Mouse (Mus musculus) MN1 (cell line): ENCODE measurements around the gene Gm4763.
"Not testable (repeated sequence)": the region's sequence is repeated elsewhere in the genome, so short reads cannot be mapped to it uniquely, and the experiment has no call there.

ENCODE experiments used
- DNase-seq: peaks from one replicate; pipeline ENCODE4 v3.0.0-alpha.2; 2016; ENCODE audit warnings: low spot score

The Gm4763 gene

DNA sequence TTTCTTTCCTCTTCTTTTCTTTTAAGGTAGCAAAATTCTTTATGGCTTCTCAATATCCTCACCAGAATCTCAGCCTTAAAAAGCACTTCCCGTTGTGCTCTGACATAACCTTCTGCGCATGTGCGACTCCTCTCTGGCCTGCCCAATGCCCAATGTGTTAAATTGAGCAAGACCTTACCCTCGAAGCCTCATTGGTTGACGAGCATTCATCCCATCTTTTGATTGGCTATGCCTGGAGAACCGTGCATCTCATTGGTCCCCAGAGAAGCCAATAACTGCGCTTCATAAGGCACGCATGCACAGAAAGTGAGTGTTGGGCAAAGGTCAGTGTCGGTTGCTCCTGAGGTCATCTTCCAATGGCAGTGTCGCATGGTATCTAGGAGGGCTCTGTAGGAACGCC is at the start of gene Gm4763:
Gm4763 (minus strand) TSS at position 101 of the 400 bp plus-strand sequence.
- DNase-seq, result not testable (repeated sequence)

DNA sequence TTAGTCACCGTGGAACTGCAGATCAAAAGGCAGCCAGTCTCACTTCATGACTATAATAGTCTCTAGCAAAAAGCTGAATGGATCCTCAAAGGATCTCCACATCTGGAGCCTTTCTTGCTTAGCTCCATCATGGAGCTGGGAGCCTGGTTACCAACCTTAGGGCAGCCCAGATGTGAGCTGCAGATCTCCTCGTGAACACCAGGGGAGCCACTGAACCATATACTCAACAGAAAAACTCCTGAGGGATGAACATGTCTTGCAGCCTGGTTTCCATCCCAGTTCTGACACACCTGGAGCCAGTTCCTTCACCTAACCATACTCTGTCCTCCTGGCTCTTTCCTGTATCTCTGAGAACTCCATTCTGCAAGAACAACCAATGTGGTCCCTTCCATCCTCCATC is 49.4 kb upstream of the Gm4763 start:
- DNase-seq, result no peak

DNA sequence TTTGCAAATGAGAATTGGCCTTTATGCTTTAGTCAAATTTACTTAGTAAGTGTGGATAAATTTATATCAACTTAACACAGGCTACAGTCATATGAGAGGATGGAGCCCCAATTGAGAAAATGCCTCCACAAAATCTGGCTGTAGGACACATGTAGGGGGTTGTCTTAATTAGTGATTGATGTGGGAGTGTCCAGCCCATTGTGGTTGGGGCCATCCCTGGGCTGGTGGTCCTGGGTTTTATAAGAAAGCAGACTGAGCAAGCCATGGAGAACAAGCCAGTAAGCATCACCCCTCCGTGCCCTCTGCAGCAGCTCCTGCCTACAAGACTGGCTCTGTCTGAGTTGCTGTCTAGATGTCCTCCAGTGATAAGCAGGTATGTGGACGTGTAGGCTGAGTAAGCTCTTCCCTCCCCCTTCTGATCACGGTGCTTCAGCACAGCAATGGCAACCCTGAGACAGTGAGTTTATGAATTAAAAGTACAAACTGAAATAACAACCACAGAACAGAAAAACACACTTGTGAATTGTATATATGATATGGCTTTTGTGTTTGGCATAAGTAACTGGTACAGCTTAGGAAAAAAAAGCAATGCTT is 47.3 kb upstream of the Gm4763 start:
- DNase-seq, result peak; percentile 7

DNA sequence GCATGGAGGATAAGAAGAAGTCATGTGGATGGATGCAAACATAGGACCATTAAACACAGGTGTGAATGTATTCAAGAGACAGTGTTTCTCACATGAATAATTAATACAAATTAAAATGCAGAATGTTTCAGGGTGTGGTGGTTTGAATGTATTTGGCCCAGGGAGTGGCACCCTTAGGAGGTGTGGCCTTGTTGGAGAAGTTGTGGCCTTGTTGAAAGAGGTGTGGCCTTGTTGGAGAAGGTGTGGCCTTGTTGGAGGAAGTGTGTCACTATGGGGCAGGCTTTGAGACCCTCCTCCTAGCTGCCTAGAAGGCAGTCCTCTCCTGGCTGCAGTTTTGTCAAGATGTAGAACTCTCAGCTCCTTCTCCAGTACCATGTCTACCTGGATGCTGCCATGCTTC is 44.7 kb upstream of the Gm4763 start:
- DNase-seq, result no peak

DNA sequence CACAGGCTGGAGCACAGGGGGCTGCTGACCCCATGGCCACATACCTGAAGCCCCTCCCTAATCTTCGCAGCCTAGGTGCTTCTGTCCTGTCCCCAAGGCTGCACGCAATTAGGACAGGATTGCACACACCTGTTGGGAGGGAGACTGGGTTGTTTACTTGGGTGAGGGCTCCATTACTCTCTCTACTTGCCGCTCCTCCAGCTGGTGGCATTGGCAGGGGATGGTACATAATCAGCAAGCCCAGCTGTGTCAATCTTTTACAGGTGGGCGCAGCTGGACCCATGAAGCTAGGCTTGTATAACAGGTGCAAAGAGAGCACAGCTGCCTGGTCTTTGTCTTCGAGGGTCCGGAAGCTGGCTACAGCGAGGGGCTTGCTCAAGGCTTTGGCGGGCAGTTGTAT is 35.9 kb upstream of the Gm4763 start:
- no peak for DNase-seq

DNA sequence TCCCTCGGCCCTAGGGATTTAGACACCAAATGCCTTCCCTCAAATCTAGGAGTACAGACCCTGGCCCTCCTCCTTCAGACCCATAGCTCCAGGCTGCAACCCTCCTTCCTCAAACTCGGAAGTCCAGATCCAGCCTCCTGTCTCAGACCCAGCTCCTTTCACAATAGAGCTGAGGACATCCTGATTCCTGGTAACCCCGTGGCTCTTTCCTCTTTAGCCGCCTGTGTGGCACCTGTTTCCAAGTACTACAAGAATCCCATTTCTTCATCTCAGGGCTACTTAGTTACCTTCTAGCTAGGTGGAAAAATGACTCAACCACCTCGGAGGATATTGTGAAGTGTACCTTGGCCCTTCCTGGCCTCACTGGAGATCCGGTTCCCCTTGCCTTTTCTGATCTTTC is 34.5 kb upstream of the Gm4763 start:
- DNase-seq, result no peak

DNA sequence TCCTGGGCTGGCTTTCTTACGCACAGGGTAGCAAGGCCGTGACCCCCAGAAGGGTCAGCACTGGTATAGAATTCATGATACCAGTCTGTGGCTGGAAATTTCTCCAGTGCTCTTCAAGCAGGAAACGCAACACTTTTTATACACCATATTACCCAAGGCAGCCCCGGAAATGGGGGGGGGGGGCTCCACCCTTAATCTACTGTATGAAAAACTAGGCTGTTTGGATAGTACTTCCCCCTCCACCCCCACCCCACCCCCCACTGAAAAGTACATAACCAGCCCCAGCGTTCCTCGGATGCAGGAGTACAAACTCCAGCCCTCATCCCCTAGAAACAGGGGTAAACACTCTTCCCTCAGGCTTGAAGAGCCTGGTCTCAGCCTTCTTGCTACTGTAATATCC is 33.5 kb upstream of the Gm4763 start, which contains the start of gene Cd177:
Cd177 (minus strand) TSS at position 101 of the 400 bp plus-strand sequence.
- DNase-seq, result no peak

DNA sequence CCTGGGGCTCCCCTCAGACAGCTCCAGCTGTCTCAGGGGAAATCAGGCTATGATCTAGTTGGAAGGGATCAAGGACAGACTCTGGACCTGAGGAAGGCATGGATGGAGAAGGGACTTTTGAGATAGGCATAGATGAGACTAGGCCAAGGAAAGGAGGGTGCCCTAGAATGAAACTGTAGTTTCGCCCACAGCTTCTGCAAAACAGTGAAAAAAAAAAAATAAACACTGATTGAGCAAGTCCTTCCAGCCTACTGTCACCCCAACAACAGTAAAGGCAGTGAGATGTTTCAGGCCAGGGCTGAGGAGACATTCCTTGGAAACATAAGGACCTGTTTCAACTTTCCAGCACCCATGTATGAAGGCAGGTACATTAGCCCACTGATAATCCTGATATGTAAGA is 31.8 kb upstream of the Gm4763 start:
- no peak for DNase-seq

DNA sequence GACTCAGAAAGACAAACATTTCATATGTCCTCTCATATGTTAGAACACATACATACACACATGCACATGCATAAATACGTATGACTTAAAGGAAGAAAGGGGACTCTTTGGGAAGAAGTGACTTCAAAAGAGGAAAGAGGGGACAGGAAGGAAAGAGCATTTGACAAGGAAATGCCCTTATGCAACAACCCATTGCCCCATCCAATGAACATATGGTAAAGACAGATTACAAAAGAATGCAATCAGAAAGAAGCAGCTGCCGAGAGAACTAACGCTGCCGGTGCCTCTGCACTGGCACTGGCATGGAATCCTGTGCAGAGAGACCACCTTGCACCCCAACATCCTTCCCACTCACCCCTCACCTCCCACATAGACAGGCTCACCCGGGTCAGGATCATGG is 26.8 kb upstream of the Gm4763 start:
- no peak for DNase-seq

DNA sequence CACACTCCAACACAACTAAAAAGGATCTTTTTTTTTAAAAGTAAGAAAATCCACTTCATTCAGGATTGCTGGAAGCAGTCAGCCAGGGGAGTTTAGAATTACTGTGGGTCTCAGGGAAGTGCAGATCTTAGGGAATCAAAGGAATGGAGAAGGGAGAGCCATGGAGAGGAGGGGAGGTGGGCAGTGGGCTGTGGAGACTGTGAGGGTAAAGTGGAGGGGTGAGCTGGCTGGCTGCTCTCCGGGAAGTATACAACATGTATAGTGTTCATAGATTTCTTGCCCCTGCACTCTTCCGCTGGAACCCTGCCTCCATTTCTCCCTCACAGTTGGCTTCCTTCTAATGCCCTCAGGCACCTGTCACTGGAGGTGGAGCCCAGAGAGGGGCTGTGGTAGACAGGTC is 24.9 kb upstream of the Gm4763 start:
- DNase-seq, result no peak

DNA sequence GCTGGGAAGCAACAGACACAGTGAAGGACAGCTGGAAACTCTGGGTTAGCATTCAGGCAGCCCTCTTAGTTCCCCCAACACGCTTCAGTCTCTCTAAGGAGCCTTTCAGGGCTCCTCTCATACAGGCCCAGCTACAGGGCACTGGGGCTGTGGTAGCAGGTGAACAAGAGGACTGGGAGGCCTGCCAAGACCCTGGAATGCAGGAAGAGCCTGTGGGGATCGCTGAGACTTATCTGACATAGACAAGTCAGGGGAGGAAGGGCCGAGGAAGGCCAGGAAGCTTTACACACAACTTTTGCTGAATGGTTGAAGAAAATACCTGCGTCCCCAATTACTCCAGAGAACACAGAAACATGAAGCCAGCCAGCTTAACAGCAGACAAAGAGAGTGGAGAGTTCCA is 24.0 kb upstream of the Gm4763 start:
- DNase-seq, result no peak

DNA sequence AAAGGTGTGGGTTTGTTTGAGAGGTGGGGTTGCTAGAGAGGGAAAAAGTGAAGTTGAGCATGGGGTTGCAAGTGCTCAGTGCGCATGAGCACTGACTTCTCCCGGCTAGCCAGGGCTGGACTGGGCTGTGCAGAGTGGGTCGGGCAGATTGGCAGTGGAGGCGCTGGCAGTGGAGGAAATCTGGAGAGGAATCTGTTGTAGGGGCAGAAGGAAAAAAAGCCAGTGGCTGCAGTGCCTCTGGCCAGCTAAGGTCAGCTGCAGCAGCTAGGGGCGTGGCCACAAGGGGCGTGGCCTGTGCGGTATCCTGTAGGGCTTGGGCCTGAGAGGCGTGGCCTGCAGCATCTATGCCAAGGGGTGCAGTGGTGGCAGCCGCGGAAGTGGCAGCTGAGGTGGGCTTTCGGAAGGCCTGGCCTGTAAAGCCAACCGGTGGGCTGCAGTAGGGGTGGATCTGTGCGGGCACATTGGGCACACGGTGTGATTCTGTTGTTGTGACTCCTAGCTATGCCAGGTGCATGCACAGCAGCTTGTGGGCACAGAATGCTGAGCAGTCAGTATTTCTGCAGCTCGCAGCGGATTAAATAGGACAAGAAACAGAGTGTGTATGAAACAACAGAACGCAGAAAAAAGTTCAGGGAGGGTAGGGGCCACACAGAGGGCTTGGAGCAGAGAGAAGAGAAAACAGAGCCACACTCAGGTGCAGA is 9.4 kb upstream of the Gm4763 start:
- DNase-seq, result no peak

DNA sequence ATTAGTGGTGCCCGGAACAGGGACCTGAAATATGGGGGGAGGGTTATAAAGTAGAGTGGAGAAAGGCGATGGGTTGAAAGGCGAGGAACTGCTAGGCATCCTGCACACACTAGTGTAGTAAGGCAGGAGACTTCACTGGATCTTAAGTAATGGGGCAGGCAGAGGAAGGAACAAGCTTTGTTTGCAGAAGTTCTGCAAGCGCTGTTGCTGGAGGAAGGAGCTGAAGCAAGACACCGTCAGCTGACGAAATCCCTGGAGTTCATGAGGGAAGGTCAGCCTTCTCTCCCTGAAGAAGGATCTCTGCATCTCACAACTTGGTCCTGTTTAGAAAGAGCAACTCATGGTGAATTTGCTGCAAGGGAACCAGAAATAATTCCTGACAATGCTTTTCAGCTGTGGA is 11.7 kb downstream of the Gm4763 start:
- no peak for DNase-seq

DNA sequence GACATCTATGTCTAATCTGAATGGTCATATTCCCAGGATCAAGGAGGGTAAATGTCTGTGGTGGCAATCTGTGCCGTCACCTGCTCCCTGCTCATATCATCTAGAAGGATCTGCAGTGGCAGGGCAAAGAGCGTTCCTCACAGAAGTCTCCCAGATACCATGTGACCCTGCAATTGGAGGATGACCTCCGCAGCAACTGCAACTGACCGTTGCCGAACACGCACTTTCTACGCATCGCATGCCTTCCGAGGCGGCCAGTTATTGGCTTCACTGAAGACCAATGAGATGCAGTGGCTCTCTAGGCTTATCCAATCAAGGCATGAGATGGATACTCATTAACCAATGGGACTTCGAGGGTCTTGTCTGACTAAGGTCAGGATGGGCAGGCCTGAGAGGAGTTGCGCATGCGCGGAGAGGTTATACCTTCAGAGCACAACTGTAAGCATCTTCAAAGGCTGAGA is 17.8 kb downstream of the Gm4763 start, which contains the start of gene BC049730:
BC049730 (plus strand) TSS at position 411 of the 461 bp plus-strand sequence.
- DNase-seq, result no peak

DNA sequence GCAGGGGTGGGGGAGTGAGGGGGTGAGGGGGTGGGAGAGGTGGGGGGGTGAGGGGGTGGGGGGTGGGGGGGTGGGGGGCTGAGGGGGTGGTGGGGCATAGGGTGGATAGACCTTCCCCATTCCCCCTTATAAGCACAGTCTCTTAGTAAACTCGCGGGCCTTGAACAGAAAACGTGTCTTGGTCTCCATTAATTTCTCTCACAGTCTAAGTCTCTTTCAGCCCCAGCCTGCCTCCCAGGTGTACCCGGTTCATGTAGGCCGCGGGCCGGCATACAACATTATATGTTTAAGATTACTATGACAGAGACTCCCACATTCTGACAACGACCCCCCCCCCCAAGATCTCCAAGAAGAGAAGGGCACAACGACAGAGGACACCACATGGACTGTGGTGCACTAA is 23.9 kb downstream of the Gm4763 start:
- not testable (repeated sequence) for DNase-seq

DNA sequence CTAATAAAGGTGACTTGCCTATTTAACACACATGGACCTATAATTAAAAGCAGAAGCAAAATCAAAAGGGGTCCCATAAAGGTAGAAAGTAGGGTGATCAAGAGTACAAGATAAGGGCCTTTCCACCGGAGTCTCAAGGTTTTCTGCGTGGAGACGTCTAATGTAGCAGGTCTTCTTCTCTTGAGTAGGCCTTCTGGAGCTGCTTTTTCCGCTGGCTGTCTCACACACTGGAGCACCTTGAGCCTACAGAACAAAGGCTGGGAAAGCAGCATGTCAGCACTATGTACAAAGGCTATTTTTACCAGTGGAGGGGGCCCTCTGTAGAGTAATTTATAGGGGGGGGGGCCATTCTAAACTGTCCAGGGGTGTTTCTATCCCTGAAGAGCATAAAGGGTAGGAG is 28.8 kb downstream of the Gm4763 start:
- DNase-seq, result not testable (repeated sequence)

DNA sequence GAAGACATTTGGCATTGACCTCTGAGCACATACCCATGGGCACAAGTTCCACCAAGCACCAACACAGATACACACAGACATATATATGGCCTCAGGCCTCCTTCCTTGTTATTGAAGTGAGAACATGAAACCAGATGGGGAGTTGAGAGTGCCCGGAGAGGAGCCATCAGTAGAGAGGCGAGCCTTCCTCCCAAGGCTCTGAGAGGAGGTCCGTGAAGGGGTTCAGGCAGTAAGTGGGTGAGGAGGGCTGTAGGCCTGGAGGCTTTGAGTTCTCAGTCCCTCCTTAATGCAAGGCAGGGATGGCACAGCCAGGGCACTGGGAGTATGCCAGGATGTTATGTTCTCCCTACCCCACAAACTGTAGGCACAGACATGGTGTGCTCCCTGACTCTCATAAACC is 34.0 kb downstream of the Gm4763 start:
- not testable (repeated sequence) for DNase-seq

DNA sequence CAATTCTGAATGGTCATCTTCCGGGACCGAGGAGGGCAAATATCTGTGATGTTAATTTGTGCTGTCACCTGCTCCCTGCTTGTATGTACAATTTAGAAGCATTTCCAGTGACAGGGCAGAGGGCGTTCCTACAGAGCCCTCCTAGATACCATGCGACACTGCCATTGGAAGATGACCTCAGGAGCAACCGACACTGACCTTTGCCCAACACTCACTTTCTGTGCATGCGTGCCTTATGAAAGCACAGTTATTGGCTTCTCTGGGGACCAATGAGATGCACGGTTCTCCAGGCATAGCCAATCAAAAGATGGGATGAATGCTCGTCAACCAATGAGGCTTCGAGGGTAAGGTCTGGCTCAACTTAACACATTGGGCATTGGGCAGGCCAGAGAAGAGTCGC is 39.2 kb downstream of the Gm4763 start:
- not testable (repeated sequence) for DNase-seq

DNA sequence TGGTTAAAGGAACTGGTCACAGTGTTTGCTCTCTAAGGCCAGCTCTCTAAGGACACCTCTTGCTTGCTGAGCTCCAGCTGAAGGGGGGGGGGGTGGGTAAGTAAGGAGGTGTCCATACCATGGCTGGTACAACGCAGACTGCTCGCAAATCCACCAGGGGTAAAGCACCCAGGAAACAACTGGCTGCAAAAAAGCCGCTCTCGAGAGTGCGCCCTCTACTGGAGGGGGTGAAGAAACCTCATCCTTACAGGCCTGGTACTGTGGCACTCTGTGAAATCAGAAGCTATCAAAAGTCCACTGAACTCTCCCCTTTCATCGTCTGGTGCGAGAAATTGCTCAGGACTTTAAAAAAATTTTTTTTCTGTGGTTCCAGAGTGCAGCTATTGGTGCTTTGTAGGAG is 42.6 kb downstream of the Gm4763 start:
- DNase-seq, result not testable (repeated sequence)

DNA sequence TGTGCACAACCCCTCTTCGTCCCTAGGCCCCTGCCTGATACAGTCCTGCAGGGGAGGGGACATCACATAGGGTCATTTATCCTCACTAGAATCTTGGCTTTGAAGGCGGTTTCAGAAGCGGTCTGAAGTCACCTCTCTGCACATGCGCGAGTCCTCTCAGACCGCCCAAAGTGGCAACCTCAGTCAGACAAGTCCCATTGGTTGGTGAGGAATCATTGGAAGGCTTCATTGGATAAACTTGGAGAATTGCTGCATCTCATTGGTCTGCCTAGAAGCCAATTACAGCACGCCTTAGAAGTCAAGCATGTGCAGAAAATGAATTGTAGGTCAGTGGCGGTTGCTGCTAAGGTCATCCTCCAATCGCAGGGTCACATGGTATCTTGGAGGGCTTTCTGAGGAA is 50.1 kb downstream of the Gm4763 start, which contains the start of gene Tex101:
Tex101 (minus strand) TSS at position 101 of the 400 bp plus-strand sequence.
- no peak for DNase-seq

DNA sequence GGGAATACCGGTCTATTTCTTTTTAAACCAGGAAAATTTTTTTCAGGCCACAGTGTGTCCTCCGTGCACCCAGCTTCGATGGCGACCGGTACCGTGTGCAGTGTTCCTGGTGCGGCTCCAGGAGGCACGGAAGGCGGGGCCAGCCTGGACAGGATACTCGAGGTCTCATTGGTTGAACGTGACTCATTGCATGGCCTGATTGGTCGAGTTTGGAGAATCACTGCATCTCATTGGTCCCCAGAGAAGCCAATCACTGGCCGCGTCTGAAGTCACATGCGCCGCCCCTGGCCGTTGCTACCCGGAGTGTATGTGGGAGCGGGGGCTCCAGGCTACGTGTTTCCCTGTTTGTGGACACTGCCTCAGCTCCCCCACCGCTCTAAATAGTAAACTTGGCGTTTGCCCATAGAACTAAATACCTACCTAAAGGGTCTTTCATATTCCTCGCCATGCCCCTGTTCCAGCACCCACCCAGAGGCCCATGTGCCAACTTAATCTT is 54.7 kb downstream of the Gm4763 start:
- no peak for DNase-seq
